Mouse (Mus musculus): ENCODE measurements around the gene Cdon.

DNA sequence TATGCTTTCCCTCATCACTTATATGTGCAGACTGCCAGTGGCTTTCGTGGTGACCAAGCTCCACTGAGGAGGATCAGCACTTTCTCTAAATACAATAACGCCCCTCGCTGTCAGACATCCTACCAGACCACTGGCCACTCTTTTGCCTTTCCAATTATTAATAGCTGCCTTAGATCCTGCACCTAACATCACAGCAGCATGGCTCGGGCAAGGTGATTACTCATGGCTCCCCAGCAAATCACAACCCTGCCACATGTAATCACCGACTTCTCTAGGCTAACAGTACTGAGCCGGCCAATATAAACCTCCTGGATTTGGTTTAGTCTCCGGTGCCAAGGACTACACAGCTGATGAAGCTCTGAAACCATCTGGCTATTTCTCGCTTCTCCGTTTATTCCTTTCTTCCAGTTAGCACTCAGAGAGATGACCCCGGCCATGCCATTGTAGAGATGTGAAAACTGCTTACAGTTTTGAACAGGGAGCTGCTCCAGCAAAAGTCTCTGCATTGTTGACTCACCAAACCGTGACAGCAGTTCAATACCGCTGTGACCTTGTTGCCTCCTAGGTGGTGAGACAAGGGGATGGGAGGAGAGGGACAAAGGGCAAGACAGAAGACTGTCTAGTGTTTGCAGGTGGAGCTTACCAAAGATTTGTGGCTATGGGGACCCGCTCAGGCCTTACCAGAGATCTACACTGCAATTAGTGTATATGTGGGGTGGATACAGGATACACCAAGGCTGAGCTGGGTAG, 118.2 kb downstream of the Cdon start:
- TF ChIP-seq CTCF (IDR thresholded peaks at IDR 0.05; ENCODE audit: insufficient read depth, low read length), result no peak
- TF ChIP-seq POLR2A (IDR thresholded peaks at IDR 0.05; ENCODE audit: borderline replicate concordance, extremely low read depth, low read depth, low read length), result no peak
